Mouse (Mus musculus) frontal cortex, postnatal 10 days (tissue): Measurements from ENCODE around the gene Fez2.
A peak's percentile ranks its signal among the peaks of the same experiment; 100 is the strongest.

Source experiments
- DNase-seq, 2 experiments: peaks; one replicate each; pipeline ENCODE4 v3.0.0; 2022; ENCODE audit warnings: low spot score in 2 of 2, mixed read lengths in 1 of 2

Fez2 gene

GRCm38 (mm10) chr17:78417381-78418281, at the start of gene Fez2:
Fez2 (minus strand) TSS chr17:78418152.
- DNase-seq, result peak; percentile 82 to 90

DNA sequence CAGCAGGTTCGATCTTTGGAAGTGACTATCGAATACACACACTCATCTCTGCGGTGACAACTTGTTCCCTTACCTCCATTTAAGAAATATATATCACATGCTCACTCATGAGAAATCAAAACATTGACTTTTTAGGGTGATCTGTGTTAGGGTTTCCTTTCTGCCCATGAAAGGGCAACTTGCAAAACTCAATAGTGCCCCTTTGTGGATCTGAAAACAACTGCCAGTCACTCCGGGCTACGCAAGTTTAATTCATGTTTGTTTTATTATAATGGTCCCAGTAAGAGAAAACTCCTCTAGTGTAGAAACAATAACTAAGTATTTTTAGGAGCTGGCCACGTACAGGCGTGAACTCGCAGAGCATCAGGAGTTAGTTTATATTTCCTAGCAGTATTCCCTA, 47.5 kb upstream of the Fez2 start:
- DNase-seq, result no peak

GRCm38 (mm10) chr17:78465071-78465470, 47.1 kb upstream of the Fez2 start:
- DNase-seq, result no peak

DNA sequence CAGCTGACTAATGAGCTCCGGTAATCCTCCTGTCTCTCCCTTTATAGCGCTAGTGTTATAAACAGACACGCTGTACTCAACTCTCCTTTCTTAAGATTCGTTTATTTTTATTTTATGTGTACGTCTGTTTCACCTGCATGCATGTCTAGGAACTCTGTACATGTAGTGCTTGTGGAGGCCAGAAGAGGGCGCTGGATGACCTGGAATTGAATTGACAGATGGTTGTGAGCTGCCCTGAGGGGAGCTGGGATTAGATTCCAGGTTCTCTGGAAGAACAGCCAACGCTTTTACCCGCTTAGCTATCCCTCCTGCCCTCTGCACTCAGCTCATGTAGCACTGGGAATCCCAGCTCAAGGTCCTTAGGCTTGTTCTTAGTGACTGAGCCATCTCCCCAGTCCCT, 42.2 kb upstream of the Fez2 start:
- DNase-seq, result no peak

DNA sequence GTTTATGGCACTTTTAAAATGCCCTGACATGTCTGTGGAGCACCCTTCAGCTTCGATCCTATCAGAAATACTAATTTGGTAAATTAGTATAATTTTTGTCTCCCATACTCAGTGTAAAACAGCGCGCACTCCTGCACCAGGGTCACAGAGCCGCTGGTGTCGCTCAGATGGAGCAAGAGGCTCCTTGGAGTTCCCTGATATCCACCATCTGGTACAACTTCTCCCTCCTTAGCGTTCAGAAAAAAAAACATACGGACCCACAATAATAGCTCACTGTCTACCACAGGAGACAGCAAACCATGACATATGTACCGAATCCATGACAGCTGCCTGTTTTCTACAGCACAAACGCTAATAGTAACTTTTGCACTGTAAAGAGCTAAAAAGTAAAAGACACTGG, 37.6 kb upstream of the Fez2 start:
- no peak for DNase-seq

GRCm38 (mm10) chr17:78455114-78455513, 37.2 kb upstream of the Fez2 start:
- DNase-seq, result peak; percentile 35 to 49

DNA sequence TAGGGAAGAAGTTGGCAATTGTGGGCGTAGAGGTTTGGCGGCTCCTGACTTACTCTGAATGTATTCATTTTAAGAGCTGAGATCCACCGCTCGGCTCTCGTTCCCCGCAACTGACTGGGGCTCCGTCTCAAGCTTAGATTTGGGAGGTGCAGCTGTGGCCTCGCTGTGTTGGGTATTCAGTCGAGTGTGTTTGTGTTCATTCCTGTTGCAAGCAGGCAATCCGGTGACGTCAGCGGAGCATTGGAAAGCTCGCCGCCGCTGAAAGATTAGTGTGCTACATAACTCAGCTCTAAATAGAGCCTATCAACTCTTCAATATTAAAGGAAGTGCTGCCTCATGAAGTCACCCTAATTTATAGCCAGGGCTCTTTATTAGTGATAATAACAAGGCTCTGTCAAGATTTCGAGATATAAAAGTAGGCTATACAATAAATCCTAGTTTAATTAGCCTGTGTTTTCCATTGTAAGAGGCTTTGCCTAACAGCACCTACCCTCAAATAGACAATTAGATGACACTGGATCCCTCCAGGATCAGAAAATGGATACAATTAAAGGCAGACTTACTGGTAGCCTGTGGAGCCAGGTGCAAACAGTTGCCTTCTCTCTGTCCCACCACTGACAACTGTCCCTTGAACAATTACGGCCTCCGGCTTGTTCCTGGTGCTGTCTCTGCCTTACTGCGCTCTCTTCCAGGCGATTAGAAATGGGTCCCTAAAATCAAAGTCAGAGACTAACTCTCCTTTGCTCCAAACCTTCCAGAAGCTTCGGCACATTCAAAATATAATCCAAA, 36.4 kb upstream of the Fez2 start:
- DNase-seq, result peak; percentile 8 to 33

GRCm38 (mm10) chr17:78453529-78453928, 35.6 kb upstream of the Fez2 start:
- DNase-seq, result no peak

DNA sequence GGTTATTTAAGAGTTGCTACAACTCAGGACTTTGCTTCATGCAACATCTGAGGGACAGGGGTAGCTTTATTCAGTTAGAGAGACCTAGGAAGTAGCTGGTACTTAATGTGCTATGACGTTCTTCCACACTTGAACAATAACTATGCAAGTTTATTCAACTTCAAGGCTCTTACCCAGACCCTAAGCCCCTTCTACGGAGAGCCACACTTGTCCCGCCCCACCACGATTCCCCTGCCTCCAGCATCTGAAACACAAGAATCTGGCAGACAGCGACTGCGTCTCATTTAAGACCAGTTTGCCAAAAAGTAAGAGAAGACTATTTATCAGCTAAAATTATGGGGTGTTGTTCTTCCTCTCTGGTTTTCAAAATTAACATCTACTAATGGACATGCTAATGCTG, 33.9 kb upstream of the Fez2 start:
- no peak for DNase-seq

GRCm38 (mm10) chr17:78451332-78451793, 33.4 kb upstream of the Fez2 start:
- DNase-seq, result no peak

- DNase-seq, result no peak
Measured at GRCm38 (mm10) chr17:78449635-78450197, 31.8 kb upstream of the Fez2 start.

DNA sequence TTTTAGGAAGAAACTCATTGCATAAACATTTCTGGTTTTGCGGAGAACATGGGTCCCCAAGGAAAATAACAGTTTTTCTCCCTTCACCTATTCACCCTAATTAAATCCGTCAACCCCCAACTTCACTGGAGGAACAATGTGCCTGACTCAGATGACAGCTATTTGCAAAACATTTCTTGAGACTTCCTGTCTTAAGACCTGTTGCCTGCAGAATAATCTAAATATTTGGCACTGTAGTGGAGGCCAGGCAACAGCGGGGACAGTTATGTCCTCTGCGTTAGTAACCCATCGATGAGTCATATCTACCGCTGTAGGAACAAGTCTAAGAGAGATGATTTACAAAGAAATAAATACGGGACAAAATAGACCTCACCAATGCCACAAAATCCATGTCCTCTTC, 26.9 kb upstream of the Fez2 start:
- DNase-seq, result no peak

DNA sequence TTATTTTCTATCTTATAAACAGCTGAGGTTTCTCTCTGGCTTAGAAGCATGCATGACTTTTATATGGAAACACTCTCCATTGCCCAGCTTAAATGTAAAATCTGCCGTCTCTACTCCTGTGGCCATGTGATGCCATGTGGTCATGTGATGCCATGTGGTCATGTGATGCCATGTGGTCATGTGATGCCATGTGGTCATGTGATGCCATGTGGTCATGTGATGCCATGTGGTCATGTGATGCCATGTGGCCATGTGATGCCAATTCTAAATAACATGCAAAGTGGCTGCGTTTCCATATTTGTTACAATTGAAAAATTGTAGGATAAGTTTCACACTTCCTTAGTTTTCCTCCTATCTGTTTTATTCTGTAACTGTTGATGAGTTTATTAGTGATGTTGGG, 22.8 kb upstream of the Fez2 start:
- DNase-seq, result no peak

GRCm38 (mm10) chr17:78437161-78437560, 19.2 kb upstream of the Fez2 start:
- DNase-seq, result no peak

GRCm38 (mm10) chr17:78435661-78436060, 17.7 kb upstream of the Fez2 start:
- no peak for DNase-seq

- peak in 1 of 2 experiments; percentile 22 for DNase-seq
Measured at GRCm38 (mm10) chr17:78434746-78435145, 16.8 kb upstream of the Fez2 start.

DNA sequence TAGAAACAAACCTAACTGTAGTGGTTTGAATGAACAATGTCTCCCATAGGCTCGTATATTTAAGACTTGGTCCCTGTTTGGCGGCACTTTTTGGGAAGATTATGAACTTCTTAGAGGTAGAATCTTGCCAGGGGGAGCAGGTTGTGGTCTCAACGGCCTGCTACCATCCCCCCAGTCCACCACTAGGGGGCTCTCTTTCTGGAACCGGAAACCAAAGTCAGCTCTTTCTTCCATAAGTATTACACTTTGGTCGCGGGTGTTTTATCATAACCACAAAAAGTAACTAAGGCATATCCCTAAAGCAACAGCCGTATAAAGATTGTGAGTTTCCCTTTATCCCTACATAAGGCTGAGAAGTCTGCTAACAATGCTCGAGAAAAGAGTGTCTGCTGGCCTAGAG, 12.4 kb upstream of the Fez2 start:
- no peak for DNase-seq

DNA sequence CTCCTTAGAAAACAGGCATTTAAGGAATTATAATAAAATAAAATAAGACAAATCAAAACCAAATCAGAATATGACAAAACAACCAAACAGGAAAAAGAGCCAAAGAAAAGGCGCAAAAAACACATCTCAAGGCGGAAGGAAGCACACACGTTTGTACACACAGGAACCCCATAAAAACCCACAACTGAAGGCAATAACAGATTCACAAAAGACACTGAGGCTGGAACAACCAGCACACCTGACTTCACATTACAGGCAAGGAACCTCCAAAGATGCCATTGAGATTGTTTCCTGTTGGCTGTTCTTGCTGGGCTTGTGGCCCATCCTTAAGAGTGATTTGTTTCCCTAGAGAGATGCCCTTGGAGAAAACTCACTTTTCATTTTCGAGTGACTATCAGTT, 11.1 kb upstream of the Fez2 start:
- DNase-seq, result no peak

DNA sequence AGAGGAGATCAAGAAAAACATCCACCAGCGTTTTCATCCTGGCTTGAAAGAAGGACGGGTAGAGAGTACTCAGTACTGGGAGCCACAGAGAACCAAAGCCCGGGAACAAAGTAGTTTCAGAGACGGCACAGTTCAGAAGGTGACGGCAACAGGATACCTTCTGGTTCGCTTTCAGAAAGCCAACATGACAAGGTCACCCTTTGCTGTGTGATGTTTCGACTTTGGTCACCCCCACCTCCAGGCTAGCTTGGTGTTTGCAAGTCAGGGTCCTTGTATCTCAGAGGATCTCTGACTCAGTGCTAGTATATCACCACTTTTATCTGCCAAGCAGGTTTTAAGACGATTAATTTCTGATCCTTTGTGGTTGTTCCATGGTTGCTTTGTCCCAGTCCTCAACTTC, 7.1 kb upstream of the Fez2 start:
- DNase-seq, result no peak

GRCm38 (mm10) chr17:78419216-78419615, 1.3 kb upstream of the Fez2 start:
- no peak for DNase-seq

- no peak for DNase-seq
Measured at GRCm38 (mm10) chr17:78415255-78415654, 2.7 kb downstream of the Fez2 start.

GRCm38 (mm10) chr17:78409900-78410299, 8.1 kb downstream of the Fez2 start:
- no peak for DNase-seq
